In genomic region chr11:44219971-44220370, GRCm38 (mm10) we compare ENCODE assay signal across 25 mouse cellular contexts.
DNase-seq lines count a peak whose midpoint lies in the region; ATAC-seq lines count a peak whose summit lies in the region.
"Had no signal": no experiment of that assay in that cellular context is flagged by ENCODE, and none has a peak within 500 bp of the region (broad histone marks: within the 10 kb centered on the region; RNA-seq: fewer than 3 reads in every experiment).

No protein-coding gene starts in this region.

- H3K27ac ChIP-seq in embryonic facial prominence, embryonic 14.5 days (replicated peaks; ENCODE audit: low read depth, low read length) = no peak overlapping the region
- no peak overlapping the region for H3K27ac ChIP-seq in embryonic facial prominence, embryonic 10.5 days (replicated peaks)
- peak overlapping the region; percentile 20 for H3K27ac ChIP-seq in kidney, embryonic 15.5 days
- H3K27ac ChIP-seq in kidney, embryonic 16.5 days (ENCODE audit: low read length) = peak overlapping the region; percentile 71
- H3K27ac ChIP-seq: hindbrain, embryonic 10.5 days; limb, embryonic 13.5 days; liver, embryonic 12.5 days; midbrain, embryonic 15.5 days; neural tube, embryonic 13.5 days had no signal

- ATAC-seq in embryonic facial prominence, embryonic 14.5 days (ENCODE audit: low read depth) = no peak
- peak; percentile 74 for ATAC-seq in kidney, embryonic 15.5 days (replicated peaks; ENCODE audit: low FRiP score)
- peak; percentile 94 for ATAC-seq in kidney, embryonic 16.5 days (ENCODE audit: low FRiP score, low TSS enrichment)
- ATAC-seq: forebrain, embryonic 16.5 days; hindbrain, embryonic 16.5 days; liver, embryonic 12.5 days; midbrain, embryonic 15.5 days had no signal

- H3K9me3 ChIP-seq in embryonic facial prominence, embryonic 14.5 days (ENCODE audit: control insufficient read depth, low read length) = no peaks in the 10 kb centered on the region
- H3K9me3 ChIP-seq in embryonic facial prominence, embryonic 10.5 days = no peaks in the 10 kb centered on the region
- no peaks in the 10 kb centered on the region for H3K9me3 ChIP-seq in kidney, embryonic 15.5 days (replicated peaks)
- H3K9me3 ChIP-seq in kidney, embryonic 16.5 days (ENCODE audit: low read length) = peaks cover 4% of the 10 kb centered on the region; the same call in 1 of the 2 replicates
- H3K9me3 ChIP-seq: heart, embryonic 12.5 days; hindbrain, embryonic 10.5 days; limb, embryonic 13.5 days; liver, embryonic 12.5 days; midbrain, embryonic 15.5 days; neural tube, embryonic 13.5 days had no signal

- H3K9ac ChIP-seq in embryonic facial prominence, embryonic 14.5 days (ENCODE audit: low read depth, low read length) = no peak overlapping the region
- H3K9ac ChIP-seq in kidney, embryonic 15.5 days = no peak overlapping the region
- no peak overlapping the region for H3K9ac ChIP-seq in kidney, embryonic 16.5 days (replicated peaks; ENCODE audit: low read length)
- H3K9ac ChIP-seq: heart, embryonic 12.5 days; limb, embryonic 13.5 days; liver, embryonic 12.5 days; midbrain, embryonic 15.5 days; neural tube, embryonic 13.5 days had no signal

- no peaks in the 10 kb centered on the region for H3K27me3 ChIP-seq in embryonic facial prominence, embryonic 14.5 days (replicated peaks; ENCODE audit: control insufficient read depth, insufficient read depth, low read length)
- H3K27me3 ChIP-seq in embryonic facial prominence, embryonic 10.5 days (replicated peaks; ENCODE audit: low read depth, poor library complexity, severe bottlenecking) = no peaks in the 10 kb centered on the region
- H3K27me3 ChIP-seq in kidney, embryonic 15.5 days = no peaks in the 10 kb centered on the region
- no peaks in the 10 kb centered on the region for H3K27me3 ChIP-seq in kidney, embryonic 16.5 days (ENCODE audit: insufficient read depth, low read length)
- H3K27me3 ChIP-seq: heart, embryonic 12.5 days; limb, embryonic 13.5 days; liver, embryonic 12.5 days; midbrain, embryonic 15.5 days; neural tube, embryonic 13.5 days had no signal

- WGBS in embryonic facial prominence, embryonic 14.5 days = 40% methylated on average over 3 of the region's 3 CpGs
- 63% methylated on average over 3 of the region's 3 CpGs for WGBS in embryonic facial prominence, embryonic 10.5 days
- 39% methylated on average over 3 of the region's 3 CpGs for WGBS in kidney, embryonic 15.5 days
- WGBS in kidney, embryonic 16.5 days = 29% methylated on average over 3 of the region's 3 CpGs

- H3K36me3 ChIP-seq in embryonic facial prominence, embryonic 14.5 days (ENCODE audit: control insufficient read depth, insufficient read depth, low read length) = no peaks in the 10 kb centered on the region
- no peaks in the 10 kb centered on the region for H3K36me3 ChIP-seq in embryonic facial prominence, embryonic 10.5 days (replicated peaks)
- no peaks in the 10 kb centered on the region for H3K36me3 ChIP-seq in kidney, embryonic 15.5 days
- no peaks in the 10 kb centered on the region for H3K36me3 ChIP-seq in kidney, embryonic 16.5 days (ENCODE audit: insufficient read depth, low read length)
- H3K36me3 ChIP-seq: heart, embryonic 12.5 days; hindbrain, embryonic 10.5 days; limb, embryonic 13.5 days; liver, embryonic 12.5 days; midbrain, embryonic 15.5 days; neural tube, embryonic 13.5 days had no signal

- DNase-seq in embryonic facial prominence, embryonic 14.5 days (ENCODE audit: low spot score) = peak; percentile 19
- no peak for DNase-seq in embryonic facial prominence, embryonic 10.5 days (ENCODE audit: low spot score)
- DNase-seq in kidney, adult 11 months = no peak
- peak; percentile 21 for DNase-seq in lung, postnatal 10 days
- DNase-seq in adrenal gland, adult 18-20 months (ENCODE audit: low spot score in 2 of 2) = no peak
- DNase-seq: adrenal gland, postnatal 14 days; cerebellum, adult 2 months; cerebellum, postnatal 25 days; gastrocnemius, postnatal 10 days; heart, postnatal 10 days; retina, postnatal 1 day; right cerebral cortex, postnatal 25 days; spleen, adult 18-20 months; thymus, postnatal 14 days had no signal

- no peak overlapping the region for H3K4me2 ChIP-seq in embryonic facial prominence, embryonic 14.5 days (ENCODE audit: low read depth, low read length)
- H3K4me2 ChIP-seq in kidney, embryonic 15.5 days = no peak overlapping the region
- no peak overlapping the region for H3K4me2 ChIP-seq in kidney, embryonic 16.5 days (replicated peaks; ENCODE audit: low read depth, low read length)
- H3K4me2 ChIP-seq: heart, embryonic 12.5 days; limb, embryonic 13.5 days; liver, embryonic 12.5 days; midbrain, embryonic 15.5 days; neural tube, embryonic 13.5 days had no signal

- no peak overlapping the region for H3K4me3 ChIP-seq in embryonic facial prominence, embryonic 14.5 days (ENCODE audit: low read depth, low read length)
- H3K4me3 ChIP-seq in embryonic facial prominence, embryonic 10.5 days = no peak overlapping the region
- no peak overlapping the region for H3K4me3 ChIP-seq in kidney, embryonic 15.5 days (replicated peaks)
- no peak overlapping the region for H3K4me3 ChIP-seq in kidney, embryonic 16.5 days (ENCODE audit: low read length)
- H3K4me3 ChIP-seq: heart, embryonic 12.5 days; hindbrain, embryonic 10.5 days; limb, embryonic 13.5 days; liver, embryonic 12.5 days; midbrain, embryonic 15.5 days; myocyte; neural tube, embryonic 13.5 days had no signal

- H3K4me1 ChIP-seq in embryonic facial prominence, embryonic 14.5 days (ENCODE audit: control insufficient read depth, insufficient read depth, low read length) = no peaks in the 10 kb centered on the region
- no peaks in the 10 kb centered on the region for H3K4me1 ChIP-seq in embryonic facial prominence, embryonic 10.5 days
- H3K4me1 ChIP-seq in kidney, embryonic 15.5 days = 0 out of 2 replicates have a peak, but pooled peaks cover 3% of the 10 kb centered on the region
- H3K4me1 ChIP-seq in kidney, embryonic 16.5 days (ENCODE audit: insufficient read depth, low read length) = peaks cover 6% of the 10 kb centered on the region; the same call in 1 of the 2 replicates
- H3K4me1 ChIP-seq: heart, embryonic 12.5 days; hindbrain, embryonic 10.5 days; limb, embryonic 13.5 days; liver, embryonic 12.5 days; midbrain, embryonic 15.5 days; neural tube, embryonic 13.5 days had no signal

Comparison
In these comparisons a context has a peak if more than half of its experiments do, and no peak if none do; other contexts are left out.
1. DNase-seq: peak in embryonic facial prominence, embryonic 14.5 days (single experiment) and lung, postnatal 10 days (single experiment); none in embryonic facial prominence, embryonic 10.5 days (single experiment), kidney, adult 11 months (single experiment) and adrenal gland, adult 18-20 months (0 of 2).
2. H3K27ac ChIP-seq: peak in kidney, embryonic 15.5 days (single experiment) and kidney, embryonic 16.5 days (single experiment); none in embryonic facial prominence, embryonic 14.5 days (single experiment) and embryonic facial prominence, embryonic 10.5 days (single experiment).